Mouse (Mus musculus) layer of hippocampus, adult 18-20 months (tissue): Measurements from ENCODE around the gene Gm14434. TPM values are rescaled to one million over a fixed set of nuclear protein-coding genes. Genes with fewer than 3 reads are reported as not detected.
"Not testable (repeated sequence)": the region's sequence is repeated elsewhere in the genome, so short reads cannot be mapped to it uniquely, and the experiment has no call there.

ENCODE experiments used
- DNase-seq, 2 experiments: peaks; one replicate each; pipeline ENCODE4 v3.0.0; 2022; ENCODE audit warnings: low spot score in 2 of 2
- long read RNA-seq: library from polyadenylated mRNA; stranded (forward); transcript quantifications from one replicate; pipeline ENCODE4 v2.0.0, GENCODE M21; 2021
- total RNA-seq, 2 experiments: library from RNA; stranded (reverse); gene quantifications; 2 replicates each; pipeline ENCODE4 v1.2.3; 2021

Gene Gm14434
- total RNA-seq = not detected
- long read RNA-seq, transcript Gm14434-202 (4 exons, 1,458 nt) = major isoform, 8 of 8 reads
- long read RNA-seq, partial matches to known transcripts = 0 of 8 reads
- long read RNA-seq, other reads (novel, unspliced or antisense) = 0 of 8 reads

- DNase-seq = not testable (repeated sequence)
Observed at GRCm38 (mm10) chr2:176486683-176487082, at the start of gene Gm14434. Gm14434 (minus strand) TSS chr2:176486783.

GRCm38 (mm10) chr2:176520756-176521155 lies 34.2 kb upstream of the Gm14434 start, which contains the start of gene Zfp967:
Zfp967 (plus strand) TSS chr2:176521056.
- DNase-seq = not testable (repeated sequence)

- DNase-seq = not testable (repeated sequence)
Observed at GRCm38 (mm10) chr2:176423294-176423693, 63.3 kb downstream of the Gm14434 start, which contains the start of gene Gm14435. Gm14435 (plus strand) TSS chr2:176423594.

Other genes starting within 250 kb of the Gm14434 start
- gene Gm11009, start 167.3 kb downstream of the Gm14434 start, total RNA-seq = not detected
- gene Gm14435, start 63.2 kb downstream of the Gm14434 start, total RNA-seq = 10 to 100 TPM; 25.3 to 25.7 TPM
- not detected for gene Zfp967, start 34.3 kb upstream of the Gm14434 start, total RNA-seq
- 10 to 100 TPM in 1 of 2 experiments, 1 to 10 TPM in 1; 6.9 to 14.5 TPM for gene Gm14308, start 149.6 kb upstream of the Gm14434 start, total RNA-seq
- gene Zfp973, start 183.7 kb upstream of the Gm14434 start, total RNA-seq = 10 to 100 TPM; 13.0 to 15.0 TPM
- 10 to 100 TPM; 29.3 to 29.9 TPM for gene Gm14305, start 221.5 kb upstream of the Gm14434 start, total RNA-seq